Mouse (Mus musculus): Measurements from ENCODE around the gene Rilp. TPM values are rescaled to one million over a fixed set of nuclear protein-coding genes. Genes with fewer than 3 reads are reported as not detected.
A peak's percentile ranks its signal among the peaks of the same experiment; 100 is the strongest.

Gene Rilp
- total RNA-seq (2022): 1 to 10 TPM; 3.6 to 8.9 (median 8.0) TPM

DNA sequence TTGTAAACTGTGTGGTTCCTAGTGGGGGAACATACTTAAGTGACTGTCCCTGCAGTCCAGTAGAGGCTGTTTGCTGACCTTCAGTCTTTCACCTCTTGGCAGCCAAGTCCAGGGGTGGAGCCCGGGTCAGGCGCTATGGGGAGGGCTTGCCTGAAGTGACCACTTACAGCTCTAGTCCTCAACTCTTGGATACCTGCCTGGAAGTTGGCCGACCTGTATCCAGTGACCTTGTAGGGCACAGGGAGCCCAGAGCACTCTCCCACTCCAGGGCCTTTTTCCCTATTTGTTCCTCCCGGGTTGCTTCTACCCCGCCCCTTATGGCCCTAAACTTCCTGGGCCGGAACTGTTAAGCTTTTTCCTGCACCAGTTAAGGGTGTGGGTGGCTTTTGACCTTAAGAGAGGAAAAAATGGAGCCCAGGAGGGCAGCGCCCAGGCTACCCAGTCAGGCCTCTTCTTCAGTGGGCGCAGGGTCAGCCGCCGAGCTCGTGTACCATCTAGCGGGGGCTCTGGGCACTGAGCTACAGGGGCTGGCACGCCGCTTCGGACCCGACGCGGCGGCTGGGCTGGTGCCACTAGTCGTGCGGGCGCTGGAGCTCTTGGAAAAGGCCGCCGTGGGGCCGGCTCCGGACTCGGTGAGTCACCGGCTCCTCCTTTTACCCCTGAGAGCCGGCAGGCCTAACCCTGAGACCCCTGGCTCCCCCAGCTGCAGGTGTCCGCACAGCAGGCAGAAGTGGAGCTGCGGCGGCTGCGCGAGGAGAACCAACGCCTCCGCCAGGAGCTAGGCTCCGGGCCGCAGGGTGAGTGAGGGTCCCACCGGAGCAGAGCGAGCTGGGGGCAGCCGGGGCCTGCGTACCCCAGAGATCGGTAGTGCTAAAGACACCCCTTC lies at the start of gene Rilp:
Rilp (plus strand) TSS at position 354 of the 886 bp plus-strand sequence.
- DNase-seq: peak; percentile 81

- DNase-seq: peak; percentile 93
These were observed 49.6 kb upstream of the Rilp start for GRCm38 (mm10) chr11:75460103-75460843.

- peak; percentile 100 for DNase-seq
These were observed 48.8 kb upstream of the Rilp start, which contains the start of gene Tlcd2 for GRCm38 (mm10) chr11:75460844-75461742. Gene Tlcd2 (plus strand): TSS chr11:75461715.

DNA sequence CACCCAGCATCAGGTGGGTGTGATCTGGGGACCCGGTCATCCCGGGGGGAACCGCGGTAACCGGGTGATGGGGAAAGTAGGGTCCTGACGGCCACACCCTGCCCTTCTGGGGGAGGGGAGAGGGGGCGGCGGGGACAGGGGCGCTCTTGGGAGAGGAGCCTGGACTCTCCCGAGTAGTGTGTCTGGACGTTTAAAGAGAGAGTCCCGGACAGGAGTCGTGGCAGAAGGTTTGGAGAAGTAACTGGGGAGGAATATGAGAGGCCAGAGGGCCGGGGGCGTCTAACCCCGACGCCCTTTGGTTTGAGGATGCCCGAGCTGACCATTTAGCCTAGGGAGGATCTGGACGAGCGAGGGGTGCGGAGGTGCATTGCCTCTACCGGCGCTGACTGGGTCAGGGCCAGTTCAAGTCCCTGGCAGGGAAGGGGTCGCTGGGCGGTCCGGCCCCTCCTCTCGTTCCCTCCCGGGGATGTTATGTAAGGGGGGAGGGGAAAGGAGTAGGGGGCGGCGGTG lies 48.1 kb upstream of the Rilp start:
- DNase-seq: no peak

GRCm38 (mm10) chr11:75462253-75462783 lies 47.6 kb upstream of the Rilp start:
- DNase-seq: peak; percentile 93

DNA sequence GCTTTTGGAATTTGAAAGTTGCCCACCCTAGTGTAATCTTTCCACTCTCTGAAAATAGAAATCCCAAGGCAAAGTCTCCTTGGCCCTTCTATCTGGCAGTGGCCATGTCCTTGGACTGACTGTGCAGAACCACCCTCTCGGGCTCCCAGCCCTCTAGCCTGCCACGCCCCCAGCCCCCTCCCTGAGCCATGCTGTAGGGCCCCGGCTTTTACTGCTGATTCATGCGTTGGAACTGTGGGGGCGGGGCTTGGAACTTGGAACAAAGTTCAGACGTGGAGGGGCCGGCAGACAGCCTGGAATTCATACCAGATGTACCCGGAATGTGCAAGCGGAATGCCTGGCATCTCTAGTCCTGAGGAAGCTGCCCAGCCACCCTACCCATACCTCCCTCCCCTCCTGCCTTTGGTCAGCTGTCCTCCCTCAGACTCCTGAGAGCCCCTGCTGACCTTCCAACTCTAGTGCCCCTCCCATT lies 47.0 kb upstream of the Rilp start:
- DNase-seq: peak; percentile 95

DNA sequence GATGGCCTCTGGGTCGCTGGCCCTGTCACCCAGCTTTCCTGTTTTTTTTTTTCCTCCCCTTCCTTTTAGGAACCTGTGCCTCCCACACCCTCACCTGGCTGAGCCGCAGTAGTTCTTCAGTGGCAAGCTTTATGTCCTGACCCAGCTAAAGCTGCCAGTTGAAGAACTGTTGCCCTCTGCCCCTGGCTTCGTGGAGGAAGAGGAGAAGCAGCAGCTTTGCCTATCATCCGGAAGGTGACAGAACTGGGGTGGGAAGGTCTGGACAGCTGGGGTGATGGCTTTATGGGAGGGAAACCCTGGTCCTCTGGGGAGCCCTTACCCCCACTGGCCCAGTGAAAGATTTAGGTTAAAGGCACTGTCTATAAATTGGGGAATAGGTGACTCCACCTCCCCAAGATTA lies 46.3 kb upstream of the Rilp start:
- no peak for DNase-seq

- DNase-seq: no peak
These were observed 45.5 kb upstream of the Rilp start for GRCm38 (mm10) chr11:75464417-75464816.

- no peak for DNase-seq
These were observed 44.8 kb upstream of the Rilp start for GRCm38 (mm10) chr11:75465051-75465450.

DNA sequence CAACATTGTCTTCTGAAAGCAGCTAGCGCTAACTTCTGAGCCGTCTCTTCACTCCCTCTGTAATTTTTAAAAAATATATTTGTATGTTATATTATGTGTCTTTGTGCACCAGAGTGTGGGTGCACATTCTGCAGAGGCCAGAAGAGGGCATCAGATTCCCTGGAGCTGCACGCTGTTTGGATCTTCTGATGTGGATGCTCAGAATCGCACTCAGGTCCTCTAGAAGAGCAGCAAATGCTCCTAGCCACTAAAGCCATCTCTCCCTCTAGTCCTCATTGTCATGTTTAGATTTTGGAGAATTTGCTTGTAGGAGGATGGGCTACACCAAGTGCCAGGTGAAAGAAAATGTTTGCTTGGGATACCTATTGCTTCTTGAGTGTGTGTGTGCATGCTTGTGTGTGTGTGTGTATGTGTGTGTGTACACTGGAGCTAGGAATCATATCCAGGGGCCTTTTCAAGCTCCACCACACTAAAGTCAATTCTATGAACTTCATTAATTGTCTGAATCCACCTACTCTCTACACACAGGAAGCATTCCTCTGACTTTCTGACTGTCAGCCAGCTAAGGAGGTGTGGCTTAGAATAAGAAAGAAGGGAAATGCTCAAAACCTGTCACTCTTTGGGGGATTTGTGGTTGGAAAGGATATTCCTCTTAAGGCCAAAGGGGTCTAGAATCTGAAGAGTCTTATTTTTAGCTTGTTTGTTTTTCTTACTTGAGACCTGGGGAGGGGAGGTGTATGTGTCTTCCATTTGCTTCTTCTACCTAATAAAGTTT lies 43.0 kb upstream of the Rilp start:
- DNase-seq: no peak

GRCm38 (mm10) chr11:75467512-75468215 lies 42.2 kb upstream of the Rilp start:
- DNase-seq: peak; percentile 74

DNA sequence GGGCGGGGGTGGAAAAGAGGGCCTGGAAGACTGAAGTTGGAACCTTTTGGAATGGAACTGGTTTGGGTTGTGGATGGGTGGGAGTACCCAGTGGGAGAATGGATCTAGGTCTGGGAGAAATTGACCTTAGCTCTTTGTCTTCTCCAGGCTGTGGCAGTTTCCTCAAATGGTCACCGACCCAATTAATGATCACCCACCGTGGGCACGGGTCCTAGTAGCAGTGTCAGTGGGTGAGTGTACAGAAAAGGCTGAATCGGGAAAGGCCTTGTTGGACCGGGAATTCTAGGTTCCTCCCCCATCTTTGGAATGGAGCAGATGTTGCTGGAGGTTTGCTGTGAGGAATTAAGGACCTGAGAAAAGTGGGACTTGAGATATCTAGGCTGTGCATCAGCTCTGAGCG lies 41.5 kb upstream of the Rilp start:
- no peak for DNase-seq

DNA sequence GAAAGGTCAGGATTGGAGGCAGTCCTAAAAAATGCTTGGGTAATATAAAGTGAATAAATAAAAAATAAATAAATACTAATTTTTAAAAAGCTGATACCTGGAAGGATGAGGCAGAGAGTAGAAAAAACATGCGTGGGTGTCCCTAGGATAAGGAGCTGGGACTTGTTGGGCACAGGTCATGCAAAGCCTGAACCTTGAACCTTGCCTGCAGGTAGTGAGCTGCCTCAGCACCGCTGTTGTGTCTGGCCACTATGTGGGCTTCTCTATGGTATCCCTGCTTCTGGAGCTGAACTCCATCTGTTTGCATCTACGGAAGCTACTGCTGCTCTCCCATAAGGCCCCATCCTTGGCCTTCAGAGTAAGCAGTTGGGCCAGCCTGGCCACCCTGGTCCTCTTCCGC lies 40.6 kb upstream of the Rilp start:
- DNase-seq: no peak

DNA sequence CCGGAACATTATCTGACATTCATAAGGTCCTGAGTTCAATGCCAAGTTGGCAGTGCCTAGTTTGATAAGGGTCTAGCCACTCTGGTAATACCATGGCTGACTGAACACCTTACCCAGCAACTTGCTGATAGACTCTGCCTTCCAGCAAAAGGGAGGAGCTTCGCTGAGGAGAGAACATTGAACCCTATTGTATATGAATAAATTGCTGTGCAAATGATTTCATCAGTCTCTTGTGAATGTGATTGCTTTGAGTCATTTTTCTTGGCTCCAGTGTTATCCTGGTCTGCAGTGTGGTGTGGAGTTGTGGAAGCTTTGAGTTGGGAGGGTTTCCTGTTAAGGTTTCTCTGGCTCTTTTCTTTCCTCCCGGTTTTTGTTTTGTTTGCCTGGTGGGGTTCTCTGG lies 39.2 kb upstream of the Rilp start:
- no peak for DNase-seq

DNA sequence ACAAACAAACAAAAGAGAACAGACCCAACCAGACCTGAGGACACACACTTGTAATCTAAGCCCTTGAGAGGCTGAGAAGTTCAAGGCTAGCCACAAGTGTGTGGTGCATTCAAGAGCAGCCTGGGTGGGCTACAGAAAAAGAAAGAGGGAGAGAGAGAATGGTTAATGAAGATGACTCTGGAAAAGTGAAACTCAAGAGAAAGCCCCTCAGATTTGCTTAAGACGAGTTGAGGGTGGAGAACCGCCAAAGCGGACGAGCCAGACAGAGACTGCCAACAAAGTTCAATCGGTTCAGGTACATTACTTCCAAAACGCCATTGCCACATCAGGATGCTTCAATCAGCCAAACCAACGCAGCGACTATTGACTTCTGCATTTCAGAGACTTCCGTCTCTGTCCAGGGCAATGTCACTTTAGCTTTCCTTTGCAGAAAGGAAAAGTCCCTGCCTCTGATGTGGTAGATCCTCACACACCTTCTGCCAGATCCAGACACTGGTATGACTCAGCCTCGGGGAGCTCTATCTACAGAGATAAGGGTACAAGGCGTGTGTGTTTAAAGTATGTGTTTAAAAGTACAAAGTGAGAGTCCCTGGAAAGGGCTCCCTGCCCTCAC lies 37.3 kb upstream of the Rilp start:
- no peak for DNase-seq

GRCm38 (mm10) chr11:75473376-75473775 lies 36.5 kb upstream of the Rilp start:
- DNase-seq: no peak

GRCm38 (mm10) chr11:75486192-75486591 lies 23.7 kb upstream of the Rilp start:
- DNase-seq: no peak

GRCm38 (mm10) chr11:75486601-75487285 lies 23.2 kb upstream of the Rilp start, which contains the start of gene Prpf8:
Gene Prpf8 (plus strand): TSS chr11:75486816.
- DNase-seq: peak; percentile 98

DNA sequence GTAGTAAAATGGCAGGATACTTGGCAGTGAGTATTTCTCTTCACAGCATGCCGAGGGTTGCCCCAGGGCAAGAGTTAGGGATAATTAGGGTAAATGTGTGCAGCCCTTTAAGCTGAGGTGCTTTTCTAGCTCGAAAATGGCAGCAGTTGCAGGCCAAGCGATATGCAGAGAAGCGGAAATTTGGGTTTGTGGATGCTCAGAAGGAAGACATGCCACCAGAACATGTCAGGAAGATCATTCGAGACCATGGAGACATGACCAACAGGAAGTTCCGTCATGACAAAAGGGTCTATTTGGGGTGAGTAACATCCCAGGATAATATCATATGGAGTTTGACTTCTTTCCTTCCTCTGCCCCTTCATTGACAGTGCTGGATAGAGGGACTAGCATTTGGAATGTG lies 22.4 kb upstream of the Rilp start:
- DNase-seq: no peak

Data from adrenal gland, adult 8-10 months (tissue).